Mouse (Mus musculus) erythroblast, embryonic 14.5 days (primary cell): Measurements from ENCODE around the gene B430306N03Rik.

Experiments used
- GATA1 ChIP-seq: IDR thresholded peaks from 2 replicates; pipeline ENCODE4 v1.6.1; 2012; ENCODE audit warnings: low read length, inconsistent platforms, mixed read lengths
- TAL1 ChIP-seq: IDR thresholded peaks from 3 replicates; pipeline ENCODE4 v1.6.1; 2012; ENCODE audit warnings: low read length, inconsistent platforms, mixed read lengths

GRCm38 (mm10) chr17:48274885-48275284, 41.1 kb upstream of the B430306N03Rik start:
- TF ChIP-seq TAL1 (no peak), GATA1 (no peak)
